Mouse (Mus musculus) stomach, embryonic 16.5 days (tissue): ENCODE measurements around the gene Ptges2. TPM values are rescaled to one million over a fixed set of nuclear protein-coding genes. Genes with fewer than 3 reads are reported as not detected.

Experiments used
- ATAC-seq: fragments of 200-750 bp; cut with Nextera tagmentation; 2 replicates; pipeline ENCODE4 v1.8.0; 2017; ENCODE audit warnings: moderate number of reproducible peaks, moderate TSS enrichment; ENCODE audit not compliant: insufficient read depth, low FRiP score
- H3K27ac ChIP-seq: fragments of 300-500 bp; sonication (generic); 2 replicates; pipeline ENCODE4 v1.5.1; 2014; ENCODE audit warnings: low read length
- H3K27me3 ChIP-seq: fragments of 300-500 bp; sonication (generic); 2 replicates; pipeline ENCODE4 v1.6.1; 2014; ENCODE audit warnings: low read length, control low read depth, mixed read lengths; ENCODE audit not compliant: control insufficient read depth, insufficient read depth
- H3K36me3 ChIP-seq: fragments of 300-500 bp; sonication (generic); 2 replicates; pipeline ENCODE4 v1.6.1; 2014; ENCODE audit warnings: low read length; ENCODE audit not compliant: control insufficient read depth, insufficient read depth
- H3K4me1 ChIP-seq: fragments of 300-500 bp; sonication (generic); 2 replicates; pipeline ENCODE4 v1.6.1; 2014; ENCODE audit warnings: low read length, control low read depth, mixed read lengths; ENCODE audit not compliant: control insufficient read depth, insufficient read depth
- H3K4me2 ChIP-seq: fragments of 300-500 bp; sonication (generic); 2 replicates; pipeline ENCODE4 v1.6.1; 2014; ENCODE audit warnings: low read depth, low read length, mixed read lengths
- H3K4me3 ChIP-seq: fragments of 300-500 bp; sonication (generic); replicated peaks from 2 replicates; pipeline ENCODE4 v1.5.1; 2014; ENCODE audit warnings: mild to moderate bottlenecking, low read length
- H3K9ac ChIP-seq: fragments of 300-500 bp; sonication (generic); 2 replicates; pipeline ENCODE4 v1.6.1; 2014; ENCODE audit warnings: low read length
- H3K9me3 ChIP-seq: fragments of 300-500 bp; sonication (generic); replicated peaks from 2 replicates; pipeline ENCODE4 v1.6.1; 2016; ENCODE audit warnings: low read length, control low read depth; ENCODE audit not compliant: control insufficient read depth
- WGBS: fragments of 180-500 bp; shearing (Covaris S2); extraction: QIAGEN DNeasy Blood & Tissue Kit; methylation state at CpG from one replicate; pipeline ENCODE4 v1.1.7; 2014; 5-methylcytosine and 5-hydroxymethylcytosine counted together
- polyA plus RNA-seq: library from polyadenylated mRNA; unstranded; fragments of >200 nt; fragmentation: Nextera tagmentation; extraction: Ambion mirVana; gene quantifications from 2 replicates; pipeline ENCODE4 v1.2.1, GENCODE M21; 2015

Ptges2 gene
- polyA plus RNA-seq, 1 experiment from 2014 or later, result 26.7 TPM

GRCm38 (mm10) chr2:32437612-32438166 is 42.0 kb downstream of the Ptges2 start:
- Histone ChIP-seq H3K4me2 (no peak overlapping the region), H3K36me3 (no peaks in the 10 kb centered on the region), H3K27me3 (no peaks in the 10 kb centered on the region), H3K9me3 (no peaks in the 10 kb centered on the region), H3K9ac (0 out of 2 replicates have a peak overlapping the region, but pooled peaks have one; percentile 2), H3K4me1 (peaks cover 16% of the 10 kb centered on the region), H3K4me3 (no peak overlapping the region), H3K27ac (peak overlapping the region; percentile 38; the same call in 1 of the 2 replicates)
- WGBS, result 77% methylated on average over 2 of the region's 2 CpGs
- no peak for ATAC-seq

DNA sequence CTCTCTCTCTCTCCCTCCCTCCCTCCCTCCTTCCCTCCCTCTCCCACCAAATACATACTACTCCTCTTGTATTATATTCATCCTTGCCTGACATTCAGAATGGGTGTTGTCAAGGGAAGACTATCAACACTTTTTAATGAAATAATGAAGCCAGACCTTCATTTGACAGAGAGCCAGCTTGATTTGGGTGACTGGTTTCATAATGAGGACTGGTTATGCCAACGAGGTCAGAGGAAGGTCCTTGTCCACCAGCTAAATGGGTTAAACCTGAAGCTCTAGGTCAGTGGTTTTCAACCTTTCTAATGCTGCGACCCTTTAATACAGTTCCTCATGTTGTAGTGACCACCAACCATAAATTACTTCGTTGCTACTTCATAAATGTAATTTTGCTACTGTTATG is 43.0 kb downstream of the Ptges2 start:
- no peak for ATAC-seq
- Histone ChIP-seq H3K4me3 (no peak overlapping the region), H3K27ac (no peak overlapping the region), H3K36me3 (no peaks in the 10 kb centered on the region), H3K4me2 (no peak overlapping the region), H3K9me3 (no peaks in the 10 kb centered on the region), H3K4me1 (peaks cover 16% of the 10 kb centered on the region), H3K9ac (no peak overlapping the region), H3K27me3 (no peaks in the 10 kb centered on the region)
- WGBS, result 86% methylated on average over 3 of the region's 3 CpGs

- 42% methylated on average over 6 of the region's 6 CpGs for WGBS
Measured at GRCm38 (mm10) chr2:32439177-32439576, 43.5 kb downstream of the Ptges2 start.

DNA sequence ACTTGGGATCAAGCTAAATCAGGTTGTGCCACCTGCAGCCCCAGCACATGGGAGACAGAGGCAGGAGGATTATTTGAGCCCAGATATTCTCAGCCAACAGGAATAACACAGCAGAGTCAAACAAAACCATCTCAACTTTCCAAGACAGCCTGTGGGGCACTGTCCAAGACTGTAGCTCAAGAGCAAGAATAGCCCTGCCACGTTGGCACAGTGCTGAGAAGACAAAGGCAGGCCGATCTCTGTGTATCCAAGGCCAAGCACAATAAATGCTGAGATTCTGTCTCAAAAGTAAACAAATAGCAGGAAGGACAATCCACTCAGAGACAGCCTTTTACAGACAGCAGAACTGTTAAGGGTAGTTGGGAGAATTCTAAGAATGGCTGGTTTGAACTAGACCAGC is 44.5 kb downstream of the Ptges2 start:
- peak overlapping the region; percentile 2; the same call in 1 of the 2 replicates for H3K9ac ChIP-seq
- no peaks in the 10 kb centered on the region for H3K9me3 ChIP-seq
- peak overlapping the region; percentile 72 for H3K27ac ChIP-seq
- H3K4me3 ChIP-seq, result no peak overlapping the region
- WGBS, result 34% methylated on average over 2 of the region's 2 CpGs
- 0 out of 2 replicates have a peak, but pooled peaks have one; percentile 51 for ATAC-seq
- H3K4me2 ChIP-seq, result 0 out of 2 replicates have a peak overlapping the region, but pooled peaks have one; percentile 16
- H3K4me1 ChIP-seq, result peaks cover 16% of the 10 kb centered on the region
- no peaks in the 10 kb centered on the region for H3K27me3 ChIP-seq
- H3K36me3 ChIP-seq, result no peaks in the 10 kb centered on the region

More at GRCm38 (mm10) chr2:32439177-32439576, 43.5 kb downstream of the Ptges2 start:
- Histone ChIP-seq H3K36me3 (no peaks in the 10 kb centered on the region), H3K9me3 (no peaks in the 10 kb centered on the region), H3K4me1 (peaks cover 16% of the 10 kb centered on the region), H3K27me3 (no peaks in the 10 kb centered on the region), H3K4me2 (no peak overlapping the region), H3K4me3 (no peak overlapping the region), H3K9ac (no peak overlapping the region), H3K27ac (no peak overlapping the region; the same call in 1 of the 2 replicates)
- ATAC-seq, result no peak

GRCm38 (mm10) chr2:32440632-32441031 is 44.9 kb downstream of the Ptges2 start:
- H3K4me2 ChIP-seq, result no peak overlapping the region

DNA sequence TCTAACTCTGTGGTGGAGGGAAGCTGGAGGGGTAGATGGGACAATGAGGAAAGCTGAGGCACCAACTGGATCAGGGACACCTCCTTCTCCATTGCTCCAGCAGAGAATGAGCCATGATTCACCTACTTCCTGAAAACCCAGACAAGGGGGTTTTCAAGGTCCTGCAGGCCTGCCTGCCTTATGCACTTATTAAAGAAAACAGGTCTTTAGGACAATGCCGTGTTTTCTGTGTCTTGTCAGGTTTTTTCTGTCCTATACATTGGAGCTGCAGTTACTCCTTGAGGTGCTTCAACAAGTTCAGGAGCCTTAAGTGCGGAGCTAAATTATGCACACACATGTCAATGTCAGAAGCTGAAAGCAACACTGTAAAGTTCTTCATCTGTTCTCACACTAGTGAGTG is 45.9 kb downstream of the Ptges2 start:
- H3K9ac ChIP-seq, result no peak overlapping the region
- H3K36me3 ChIP-seq, result no peaks in the 10 kb centered on the region
- H3K9me3 ChIP-seq, result no peaks in the 10 kb centered on the region
- no peak overlapping the region for H3K4me3 ChIP-seq
- 83% methylated on average over 2 of the region's 2 CpGs for WGBS
- no peak overlapping the region for H3K4me2 ChIP-seq
- H3K4me1 ChIP-seq, result peaks cover 16% of the 10 kb centered on the region
- H3K27ac ChIP-seq, result no peak overlapping the region
- H3K27me3 ChIP-seq, result no peaks in the 10 kb centered on the region
- ATAC-seq, result no peak

More at GRCm38 (mm10) chr2:32440632-32441031, 44.9 kb downstream of the Ptges2 start:
- ATAC-seq, result peak; percentile 75; the same call in 1 of the 2 replicates
- H3K36me3 ChIP-seq, result no peaks in the 10 kb centered on the region
- 63% methylated on average over 1 of the region's 1 CpGs for WGBS
- no peak overlapping the region; the same call in 1 of the 2 replicates for H3K9ac ChIP-seq
- peaks cover 16% of the 10 kb centered on the region for H3K4me1 ChIP-seq
- no peaks in the 10 kb centered on the region for H3K9me3 ChIP-seq
- H3K27ac ChIP-seq, result peak overlapping the region; percentile 53; the same call in 1 of the 2 replicates
- no peaks in the 10 kb centered on the region for H3K27me3 ChIP-seq
- no peak overlapping the region for H3K4me3 ChIP-seq

DNA sequence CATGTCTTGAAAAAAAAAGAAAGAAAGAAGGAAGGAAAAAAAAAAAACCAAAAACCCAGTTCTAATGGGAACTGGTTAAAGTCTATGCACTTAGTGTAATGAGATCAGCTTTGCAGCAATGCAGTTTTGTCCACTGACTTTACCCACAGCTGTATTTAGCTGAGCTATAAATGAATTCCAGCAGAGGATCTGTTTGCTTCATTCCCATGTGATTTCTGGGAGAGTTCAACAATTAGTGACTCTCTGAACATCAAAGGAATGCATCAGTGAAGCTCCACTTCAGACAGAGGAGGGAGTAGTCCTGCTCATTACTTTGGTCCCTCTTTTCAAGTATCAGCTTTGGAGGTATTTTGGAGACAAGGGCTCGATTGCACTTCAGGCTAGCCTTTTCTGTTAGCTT is 49.8 kb downstream of the Ptges2 start:
- Histone ChIP-seq H3K9me3 (no peaks in the 10 kb centered on the region), H3K36me3 (no peaks in the 10 kb centered on the region), H3K4me2 (no peak overlapping the region), H3K9ac (no peak overlapping the region), H3K27ac (no peak overlapping the region), H3K4me1 (peaks cover 24% of the 10 kb centered on the region), H3K4me3 (no peak overlapping the region), H3K27me3 (no peaks in the 10 kb centered on the region)
- no peak for ATAC-seq
- 88% methylated on average over 1 of the region's 1 CpGs for WGBS

DNA sequence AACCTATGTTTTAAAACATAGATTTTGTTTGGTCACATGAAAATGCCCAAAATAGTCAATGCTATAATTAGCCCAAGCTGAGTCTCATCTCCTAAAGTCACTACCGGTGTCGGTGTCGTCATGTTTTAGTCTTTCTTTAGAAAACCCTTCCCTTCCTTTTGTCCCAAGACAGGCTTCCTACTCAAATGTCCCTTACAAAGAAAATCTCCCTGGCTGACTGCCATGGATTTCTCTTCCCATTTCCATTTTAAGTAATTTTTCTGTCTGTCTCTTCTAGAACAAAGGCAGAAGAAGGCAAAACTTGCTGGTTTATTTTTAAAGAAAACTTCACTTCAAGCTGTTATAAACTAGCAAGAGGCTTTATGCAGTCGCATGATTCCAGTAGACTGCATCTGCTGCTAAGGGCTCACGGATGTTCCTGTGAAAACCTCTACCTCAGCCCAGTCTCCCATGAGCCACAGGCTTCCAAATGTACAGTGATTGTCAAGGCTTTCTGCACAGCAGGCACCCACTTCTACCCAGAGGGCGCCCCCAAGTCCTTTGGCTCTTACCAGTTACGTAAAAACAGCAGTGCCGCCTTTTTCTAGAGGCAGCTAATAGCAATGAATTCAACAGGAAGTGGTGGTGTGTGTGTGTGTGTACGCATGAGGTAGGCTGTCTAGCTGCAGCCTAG is 51.7 kb downstream of the Ptges2 start:
- H3K27me3 ChIP-seq, result no peaks in the 10 kb centered on the region
- peak overlapping the region; percentile 63 for H3K9ac ChIP-seq
- H3K4me1 ChIP-seq, result peaks cover 24% of the 10 kb centered on the region
- no peak for ATAC-seq
- H3K27ac ChIP-seq, result peak overlapping the region; percentile 95
- H3K36me3 ChIP-seq, result no peaks in the 10 kb centered on the region
- 33% methylated on average over 9 of the region's 9 CpGs for WGBS
- H3K4me2 ChIP-seq, result peak overlapping the region; percentile 38
- no peak overlapping the region; the same call in 1 of the 2 replicates for H3K4me3 ChIP-seq
- no peaks in the 10 kb centered on the region for H3K9me3 ChIP-seq

- H3K27me3 ChIP-seq, result no peaks in the 10 kb centered on the region
- no peak overlapping the region for H3K4me3 ChIP-seq
- no peak overlapping the region for H3K9ac ChIP-seq
- H3K4me2 ChIP-seq, result no peak overlapping the region
- H3K9me3 ChIP-seq, result no peaks in the 10 kb centered on the region
- H3K27ac ChIP-seq, result 0 out of 2 replicates have a peak overlapping the region, but pooled peaks have one; percentile 7
- WGBS, result 73% methylated on average over 1 of the region's 1 CpGs
- H3K36me3 ChIP-seq, result no peaks in the 10 kb centered on the region
- no peak for ATAC-seq
- H3K4me1 ChIP-seq, result peaks cover 34% of the 10 kb centered on the region
Measured at GRCm38 (mm10) chr2:32448480-32448879, 52.8 kb downstream of the Ptges2 start.
